Mouse (Mus musculus) kidney, postnatal 25 days (tissue): Measurements from ENCODE around the gene Fam207a.
A peak's percentile ranks its signal among the peaks of the same experiment; 100 is the strongest.

ENCODE experiments used
- DNase-seq, 2 experiments: peaks; one replicate each; pipeline ENCODE4 v3.0.0; 2021; ENCODE audit warnings: mixed read lengths in 2 of 2

The Fam207a gene

DNA sequence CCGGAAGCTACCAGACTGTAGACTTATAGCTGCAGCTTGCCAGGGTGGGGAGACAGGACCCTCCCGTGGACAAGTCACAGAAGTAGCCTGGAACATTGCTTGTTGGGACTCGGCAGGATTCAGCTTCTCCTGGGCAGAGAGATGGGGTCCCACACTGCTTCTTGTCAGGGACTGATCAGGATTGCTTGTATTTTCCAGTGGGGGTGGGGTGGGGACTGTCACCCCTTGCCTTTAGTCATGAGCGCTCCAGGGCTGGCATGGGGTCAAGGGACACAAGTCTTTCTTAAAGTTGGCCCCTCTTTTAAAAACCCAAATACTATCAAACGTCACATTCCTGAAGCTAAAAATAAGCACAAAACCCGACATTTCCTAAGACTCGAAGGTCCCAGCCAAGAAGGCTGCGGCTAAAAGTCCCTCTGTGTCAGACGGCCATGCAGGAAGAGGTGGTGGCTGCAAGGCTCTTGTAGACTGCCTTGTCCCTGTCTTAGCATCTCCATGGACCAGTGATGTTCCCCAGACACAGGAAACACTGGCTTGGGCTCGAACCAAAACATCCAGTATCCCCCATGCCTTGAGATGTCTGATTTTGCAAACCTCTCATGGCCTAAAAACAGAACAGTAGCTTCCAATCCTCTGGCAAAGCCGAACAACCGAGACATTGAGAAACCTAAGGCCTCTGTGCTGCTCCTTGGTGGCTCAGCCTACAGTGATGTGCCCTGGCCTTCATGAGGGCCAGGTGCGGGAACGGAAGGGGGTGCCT lies 60.2 kb downstream of the Fam207a start:
- DNase-seq, result no peak

DNA sequence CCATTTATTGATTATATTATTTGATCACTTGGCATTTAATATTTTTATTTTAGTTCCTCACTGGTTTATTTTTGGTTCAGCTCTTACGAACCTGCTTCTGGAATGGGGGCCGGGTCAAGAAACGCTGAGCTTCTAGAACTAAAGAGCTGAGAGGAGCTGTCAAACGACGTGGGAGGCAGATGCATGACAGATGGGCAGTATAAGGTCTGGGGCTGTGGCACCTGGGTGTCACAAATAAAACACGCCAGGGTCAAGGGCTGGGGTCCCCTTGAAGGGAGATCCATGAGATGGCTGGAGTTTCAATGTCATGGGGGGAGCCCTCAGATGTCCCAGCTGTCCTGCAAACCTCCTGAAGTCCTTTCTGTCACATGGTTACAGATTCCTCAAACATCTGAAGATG lies 60.8 kb downstream of the Fam207a start:
- DNase-seq, result no peak

DNA sequence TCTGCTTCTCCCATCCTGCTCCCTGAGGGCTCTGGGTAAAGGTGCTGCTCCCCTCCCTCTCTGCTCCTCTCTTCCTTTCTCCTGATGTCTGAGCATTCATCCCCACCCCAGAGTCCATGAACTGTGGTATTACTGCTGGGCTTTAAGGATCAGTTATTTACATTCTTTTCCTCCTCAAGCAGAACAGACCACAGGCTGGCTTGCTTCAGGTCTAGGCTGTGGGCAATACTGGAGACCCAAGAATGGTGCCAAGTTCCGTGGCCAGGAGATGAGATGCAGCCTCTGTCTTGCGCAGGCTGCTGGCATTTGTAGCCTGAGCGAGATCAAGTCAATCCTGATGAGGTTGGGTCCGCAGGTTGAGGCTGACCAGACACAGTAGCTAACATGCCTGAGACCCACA lies 63.8 kb downstream of the Fam207a start:
- DNase-seq, result no peak

DNA sequence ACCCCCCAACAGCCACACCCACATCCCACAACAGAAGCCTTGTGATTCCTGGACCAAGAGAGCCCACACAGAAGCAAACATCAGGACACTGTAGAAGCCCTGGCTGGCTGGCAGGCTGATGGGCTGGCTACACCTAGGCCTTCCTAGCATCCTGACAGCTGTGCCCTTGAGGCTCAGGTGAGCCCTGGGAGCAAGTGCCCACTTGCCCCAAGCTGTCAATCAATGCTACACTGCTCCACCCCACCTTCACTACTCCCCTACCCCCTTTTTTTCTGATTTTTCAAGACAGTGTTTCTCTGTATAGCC lies 65.5 kb downstream of the Fam207a start:
- DNase-seq, result no peak

DNA sequence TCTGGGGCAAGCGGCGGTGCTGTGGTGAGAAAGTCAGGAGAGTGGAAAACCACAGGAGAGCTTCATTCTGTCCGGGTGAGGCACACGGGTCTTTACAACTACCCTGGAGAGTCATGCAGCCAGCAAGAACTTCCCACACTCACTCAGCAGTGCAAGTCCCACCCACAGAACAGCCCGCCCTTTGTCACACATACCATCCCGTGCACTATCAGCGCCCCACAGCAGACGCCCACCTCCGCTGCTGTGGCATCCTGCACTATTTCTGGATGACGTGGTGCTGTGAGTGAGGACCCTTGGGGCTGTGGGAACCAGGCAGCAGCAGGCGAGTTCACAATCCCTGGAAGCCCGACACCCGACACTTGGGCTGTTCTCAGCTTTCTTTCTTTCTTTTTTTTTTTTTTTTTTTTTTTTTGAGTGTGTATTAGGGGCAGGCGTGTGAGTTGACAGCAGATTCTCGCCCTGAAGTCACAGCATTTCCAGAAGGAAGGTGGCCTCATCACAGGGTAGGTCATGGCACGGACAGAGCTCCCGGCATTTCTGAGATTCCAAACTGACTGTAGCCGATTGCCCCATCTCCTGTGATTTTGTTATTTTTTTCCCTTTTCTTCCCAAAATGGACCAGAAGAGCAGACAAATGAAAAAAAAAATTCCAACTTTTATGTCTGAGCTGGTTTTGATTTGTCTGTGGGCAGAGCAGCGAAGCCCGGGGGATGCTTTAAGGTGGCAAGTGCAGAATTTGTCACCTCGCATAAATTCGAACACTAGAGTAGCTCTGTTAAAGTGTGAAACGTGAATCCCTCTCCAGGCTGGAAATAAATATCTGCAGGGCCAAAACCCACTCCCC lies 66.0 kb downstream of the Fam207a start:
- no peak for DNase-seq

DNA sequence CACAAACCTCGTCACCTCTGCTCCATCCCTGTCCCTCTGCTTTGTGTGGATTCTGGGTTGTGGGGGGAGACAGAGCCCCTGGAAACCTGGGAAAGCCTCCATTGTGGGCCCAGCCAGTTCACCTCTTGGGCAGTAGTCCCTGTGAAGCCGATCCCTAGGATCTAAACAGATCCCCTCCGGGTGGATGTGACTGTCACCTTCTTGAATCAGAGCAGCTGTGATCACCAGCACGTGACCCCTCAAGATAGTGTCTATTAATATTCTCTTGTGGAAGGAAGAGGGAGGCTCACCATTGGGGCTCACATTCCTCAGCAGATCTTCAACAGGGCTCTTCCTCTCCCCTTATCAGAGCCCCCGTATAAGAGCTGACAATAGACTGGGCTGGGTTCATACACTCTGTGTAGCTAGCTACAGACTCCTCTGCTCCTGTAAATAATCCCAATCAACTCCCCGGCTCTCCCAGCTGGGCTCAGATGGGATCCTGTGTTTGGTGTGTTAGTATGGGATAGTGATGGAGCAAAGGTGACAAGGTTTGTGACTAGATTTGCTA lies 66.8 kb downstream of the Fam207a start:
- DNase-seq, result no peak

DNA sequence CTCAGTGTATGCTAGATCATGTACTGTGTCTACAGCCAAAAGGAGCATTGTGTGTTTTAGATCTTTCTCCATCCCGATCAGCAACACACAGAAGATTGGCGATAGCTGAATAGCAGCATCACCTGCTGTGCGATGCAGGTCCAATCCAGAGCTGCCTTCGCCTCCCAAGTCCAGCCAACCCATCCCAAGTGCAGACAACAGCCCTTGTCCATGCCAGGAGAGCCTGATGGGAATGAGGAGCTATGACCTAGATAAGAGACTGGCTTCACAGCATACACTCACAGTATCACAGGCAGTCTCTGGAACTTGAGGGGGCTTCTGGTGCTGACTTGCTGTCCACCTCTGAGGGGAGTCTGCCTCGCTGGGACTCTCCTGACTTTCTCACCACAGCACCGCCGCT lies 67.4 kb downstream of the Fam207a start:
- no peak for DNase-seq

DNA sequence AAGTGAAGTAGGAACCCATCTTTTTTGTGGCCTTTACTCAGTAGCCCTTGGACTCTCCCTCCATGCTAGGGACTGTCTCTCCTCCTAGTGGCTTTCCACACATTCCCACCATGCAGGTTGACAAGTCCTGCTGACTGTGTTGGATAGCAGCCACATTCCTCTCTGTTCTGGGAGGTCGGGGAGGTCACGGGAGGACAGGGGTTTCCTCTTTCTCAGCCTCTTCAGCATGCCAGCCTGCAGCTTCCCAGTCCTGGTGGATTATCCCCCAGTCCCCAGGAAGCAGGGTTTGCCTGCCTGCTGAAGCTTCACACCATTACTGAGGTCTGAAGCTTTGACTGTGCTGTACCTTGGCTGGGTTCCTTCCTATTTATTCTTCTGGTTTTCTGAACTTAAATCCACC lies 67.8 kb downstream of the Fam207a start:
- peak; percentile 15 to 46 for DNase-seq

DNA sequence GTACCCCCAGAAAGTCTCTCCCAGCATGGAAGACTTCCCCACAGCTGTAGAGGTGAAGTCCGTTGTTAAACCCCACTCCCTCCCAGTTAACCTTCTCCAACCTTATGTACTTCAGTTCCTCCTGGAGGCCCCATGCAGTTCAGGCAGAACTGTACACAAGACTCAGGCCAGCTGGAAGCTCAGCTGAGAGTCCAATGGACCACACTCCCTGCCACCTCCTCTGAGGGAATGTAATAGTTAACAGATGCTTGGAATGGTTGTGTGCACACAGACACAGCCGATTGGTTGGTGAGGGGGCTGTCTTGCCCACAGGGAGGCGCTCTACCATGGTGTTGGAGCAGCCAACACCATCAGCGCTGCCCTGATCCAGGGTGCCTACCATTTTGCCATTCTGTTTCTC lies 73.3 kb downstream of the Fam207a start:
- no peak for DNase-seq

DNA sequence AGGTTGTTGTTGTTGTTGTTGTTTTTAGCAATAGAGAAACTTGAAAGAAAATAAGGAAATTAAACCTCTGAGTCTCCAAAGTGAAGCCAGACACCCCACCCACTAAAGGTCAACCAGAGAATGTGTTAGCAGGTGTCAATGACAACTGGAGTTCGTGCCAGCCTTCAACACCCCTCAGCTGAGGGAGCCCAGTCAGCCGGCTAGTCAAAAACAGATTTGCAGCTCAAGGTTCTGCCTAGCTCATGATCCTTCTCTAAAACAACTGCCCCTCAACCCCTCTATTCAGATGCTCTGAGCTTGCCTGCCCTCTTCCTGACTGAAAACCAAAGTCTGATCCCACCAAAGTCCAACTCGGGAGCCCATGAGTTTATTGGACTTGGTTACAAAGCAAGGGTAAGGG lies 73.8 kb downstream of the Fam207a start:
- no peak for DNase-seq

DNA sequence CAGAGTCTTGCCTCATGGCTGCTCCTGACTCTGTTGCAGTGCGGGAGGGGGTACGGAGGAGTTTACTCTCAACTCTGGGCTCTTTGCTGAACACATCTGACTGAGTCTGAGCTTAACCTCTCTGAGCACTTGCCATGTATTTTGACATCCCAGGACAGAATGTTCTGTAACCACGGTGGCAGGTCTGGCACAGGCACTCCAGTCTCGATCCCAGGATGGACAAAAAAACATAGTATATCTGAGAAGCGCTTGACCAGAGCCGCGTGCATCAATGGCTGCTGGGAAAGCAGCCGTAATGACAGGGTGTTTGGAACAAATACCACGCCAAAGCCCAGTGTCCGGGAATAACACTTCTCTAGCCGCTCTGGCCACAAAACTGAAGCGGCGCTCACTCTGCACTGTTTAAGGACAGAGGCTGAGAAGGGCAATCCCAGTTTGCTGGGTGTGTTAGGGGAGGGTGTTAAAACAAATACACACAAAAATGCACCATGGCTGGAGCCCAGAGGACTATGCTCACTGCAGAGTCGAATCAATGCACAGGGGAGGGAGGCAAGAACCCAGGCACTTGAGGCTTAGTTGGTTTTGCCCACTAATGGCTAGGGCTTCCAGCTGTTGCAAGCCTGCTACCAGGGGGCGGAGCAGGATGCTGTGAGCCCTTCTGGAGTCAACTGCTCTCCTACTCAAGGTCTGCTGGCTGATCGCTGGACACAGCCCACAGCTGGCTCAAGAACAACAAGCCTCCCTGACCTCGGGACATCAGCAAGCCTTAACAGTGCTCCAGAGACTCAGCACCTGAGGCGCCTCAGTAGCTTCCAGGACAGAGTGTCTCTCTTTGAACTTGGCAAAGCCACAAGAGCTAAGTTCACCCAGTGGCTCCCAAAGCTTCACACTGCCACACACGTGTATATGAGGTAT lies 74.5 kb downstream of the Fam207a start:
- DNase-seq, result peak; percentile 30 to 63

DNA sequence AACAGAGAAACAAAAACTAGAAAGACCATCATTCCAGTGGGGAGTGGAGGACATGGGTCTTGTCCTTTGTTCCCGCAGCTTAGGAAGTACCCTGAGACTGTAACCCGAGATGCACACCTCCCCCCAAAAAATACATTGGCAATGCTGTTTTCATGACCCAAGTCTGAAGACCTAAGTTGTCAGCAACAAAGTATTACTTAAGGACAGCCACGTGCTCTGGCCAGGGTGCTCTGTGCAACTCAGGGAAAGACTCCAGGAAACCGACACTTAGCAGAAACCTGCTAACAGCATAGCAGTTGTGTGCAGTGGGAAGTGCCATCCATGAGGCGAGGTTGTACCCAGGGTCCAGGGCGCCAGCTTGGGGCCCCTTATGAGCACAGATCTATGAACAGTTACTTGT lies 75.3 kb downstream of the Fam207a start:
- DNase-seq, result no peak

DNA sequence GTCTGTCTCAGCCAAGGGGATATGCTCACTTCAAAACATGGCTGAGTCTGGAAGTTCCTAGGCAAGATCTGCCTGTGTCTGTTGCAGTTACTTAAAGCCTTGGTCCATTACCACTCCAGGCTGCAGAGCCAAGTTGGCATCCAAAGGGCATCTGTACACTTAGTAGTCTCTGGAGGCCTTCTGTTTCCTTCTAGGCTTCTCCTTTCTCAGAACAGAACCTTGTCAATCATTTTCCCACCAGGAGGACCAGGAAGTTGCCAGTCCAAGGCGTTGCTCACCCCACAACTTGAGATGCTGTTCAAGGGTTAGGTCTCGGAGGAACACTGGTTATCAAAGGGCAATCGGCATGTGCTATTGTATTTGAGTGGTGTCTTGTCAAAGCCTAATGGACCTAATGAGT lies 76.6 kb downstream of the Fam207a start:
- DNase-seq, result no peak

DNA sequence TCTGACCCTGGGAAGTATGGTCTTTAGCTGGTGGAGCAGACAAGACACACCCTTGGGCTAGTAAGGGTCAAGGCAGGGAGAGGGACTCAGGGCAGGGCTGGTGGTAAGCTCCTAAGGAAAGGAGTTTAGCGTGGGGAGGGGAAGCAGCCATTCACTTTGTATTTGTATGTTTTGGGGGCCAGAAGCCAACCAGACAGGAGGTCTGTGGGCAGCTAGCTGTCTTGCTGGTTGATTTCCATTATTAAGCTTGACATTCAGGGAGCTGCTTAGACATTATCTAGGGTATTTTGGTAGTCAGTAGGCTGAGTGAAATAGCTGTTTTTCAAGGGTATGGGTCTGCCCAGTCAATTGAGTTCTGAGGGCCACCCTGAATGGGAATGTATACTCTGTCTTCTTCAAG lies 77.6 kb downstream of the Fam207a start:
- no peak for DNase-seq
